Mouse (Mus musculus) forebrain, embryonic 12.5 days (tissue): ENCODE measurements around the gene Nmnat3. TPM values are rescaled to one million over a fixed set of nuclear protein-coding genes. Genes with fewer than 3 reads are reported as not detected.
A peak's percentile ranks its signal among the peaks of the same experiment; 100 is the strongest.

Experiments
- ATAC-seq: fragments of 200-750 bp; cut with Nextera tagmentation; 2 replicates; pipeline ENCODE4 v1.8.0; 2017; ENCODE audit warnings: moderate TSS enrichment; ENCODE audit not compliant: low FRiP score
- H3K27ac ChIP-seq: fragments of 300-500 bp; sonication (generic); 2 replicates; pipeline ENCODE4 v1.5.1; 2016; ENCODE audit warnings: mild to moderate bottlenecking
- H3K27me3 ChIP-seq: fragments of 300-500 bp; sonication (generic); 2 replicates; pipeline ENCODE4 v1.6.1; 2016; ENCODE audit warnings: mild to moderate bottlenecking
- H3K36me3 ChIP-seq: fragments of 300-500 bp; sonication (generic); replicated peaks from 2 replicates; pipeline ENCODE4 v1.6.1; 2016; ENCODE audit warnings: mild to moderate bottlenecking
- H3K4me1 ChIP-seq: fragments of 300-500 bp; sonication (generic); 2 replicates; pipeline ENCODE4 v1.6.1; 2016
- H3K4me2 ChIP-seq: fragments of 300-500 bp; sonication (generic); 2 replicates; pipeline ENCODE4 v1.6.1; 2016; ENCODE audit warnings: mild to moderate bottlenecking, moderate library complexity
- H3K4me3 ChIP-seq: fragments of 300-500 bp; sonication (generic); replicated peaks from 2 replicates; pipeline ENCODE4 v1.5.1; 2016; ENCODE audit warnings: mild to moderate bottlenecking
- H3K9ac ChIP-seq: fragments of 300-500 bp; sonication (generic); 2 replicates; pipeline ENCODE4 v1.6.1; 2016; ENCODE audit warnings: mild to moderate bottlenecking
- H3K9me3 ChIP-seq: fragments of 300-500 bp; sonication (generic); 2 replicates; pipeline ENCODE4 v1.6.1; 2016
- whole genome bisulfite sequencing: fragments of 180-500 bp; shearing (Covaris S2); methylation state at CpG from one replicate; pipeline ENCODE4 v1.1.7; 2016; 5-methylcytosine and 5-hydroxymethylcytosine counted together
- polyA plus RNA-seq: library from polyadenylated mRNA; unstranded; fragments of >200 nt; fragmentation: Nextera tagmentation; extraction: Ambion mirVana; gene quantifications from 2 replicates; pipeline ENCODE4 v1.2.1, GENCODE M21; 2016

The Nmnat3 gene
- polyA plus RNA-seq, 1 experiment from 2014 or later, result 2.4 TPM

DNA sequence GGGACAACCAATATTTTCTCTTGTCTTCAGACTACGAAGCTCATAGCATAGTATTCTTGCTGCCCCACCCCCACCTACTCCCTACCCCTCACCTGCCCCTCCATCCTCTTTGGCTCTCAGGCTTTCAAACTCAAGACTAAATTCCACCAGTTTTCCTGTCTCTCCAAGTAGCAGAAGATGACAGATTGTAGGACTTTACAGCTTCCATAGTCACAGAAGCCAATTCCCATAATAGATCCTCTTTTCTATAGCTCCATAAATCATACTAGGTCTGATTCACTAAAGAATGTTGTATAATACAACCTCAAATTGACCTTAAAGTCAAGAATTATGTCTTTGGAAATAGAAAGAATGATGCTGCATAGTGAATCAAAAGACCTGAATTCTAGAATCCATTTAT is 3.4 kb downstream of the Nmnat3 start:
- H3K27ac ChIP-seq, result no peak overlapping the region
- no peaks in the 10 kb centered on the region for H3K4me1 ChIP-seq
- ATAC-seq, result no peak
- H3K4me3 ChIP-seq, result no peak overlapping the region
- H3K27me3 ChIP-seq, result no peaks in the 10 kb centered on the region
- no peak overlapping the region for H3K4me2 ChIP-seq
- no peaks in the 10 kb centered on the region for H3K9me3 ChIP-seq
- no peak overlapping the region for H3K9ac ChIP-seq
- 71% methylated on average over 1 of the region's 1 CpGs for WGBS
- H3K36me3 ChIP-seq, result no peaks in the 10 kb centered on the region

DNA sequence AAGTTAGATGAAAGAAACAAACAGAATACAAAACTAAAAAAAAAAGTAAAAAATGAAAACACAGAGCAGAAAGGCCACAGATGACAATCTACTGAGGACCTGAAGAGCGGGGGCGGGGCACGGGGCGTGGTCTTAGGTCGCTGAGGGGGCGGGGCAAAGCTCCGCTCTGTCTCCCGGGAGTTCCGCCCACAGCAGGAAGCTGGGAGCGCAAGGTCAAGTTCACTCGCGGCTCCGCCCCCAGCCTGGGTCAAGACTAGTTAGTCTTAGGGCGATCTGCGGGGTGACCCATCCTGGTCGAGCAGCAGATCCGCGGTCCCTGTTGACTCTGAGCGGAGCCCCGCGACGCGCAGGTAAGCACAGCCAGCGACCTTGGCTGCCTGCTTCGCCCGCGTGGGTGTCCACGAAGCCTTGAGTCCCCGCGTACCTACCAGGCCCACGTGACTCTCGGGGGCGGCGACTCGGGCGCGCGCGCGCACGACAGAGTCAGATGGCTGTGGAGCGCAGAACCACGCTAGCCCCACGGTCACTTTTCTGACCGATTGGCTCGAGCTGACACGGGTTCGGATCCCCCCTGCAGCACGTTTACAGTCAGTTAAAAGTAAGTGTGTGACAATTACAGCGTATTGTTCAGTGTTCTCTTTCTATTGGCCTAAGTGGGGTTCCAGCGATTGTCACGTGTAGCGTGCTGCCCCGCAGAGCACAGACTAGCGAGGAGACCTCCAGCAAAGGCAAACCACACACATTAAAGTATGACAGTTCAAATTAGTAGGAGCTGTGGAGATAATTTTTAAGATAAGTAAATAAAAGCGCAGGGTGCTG is 9.4 kb downstream of the Nmnat3 start:
- Histone ChIP-seq H3K4me2 (peak overlapping the region; percentile 76), H3K9ac (peak overlapping the region; percentile 34), H3K27ac (peak overlapping the region; percentile 50; the same call in 1 of the 2 replicates), H3K27me3 (peaks cover 8% of the 10 kb centered on the region; the same call in 1 of the 2 replicates), H3K4me1 (peaks cover 11% of the 10 kb centered on the region), H3K9me3 (no peaks in the 10 kb centered on the region), H3K36me3 (no peaks in the 10 kb centered on the region), H3K4me3 (peak overlapping the region; percentile 57)
- WGBS, result 1% methylated on average over 56 of the region's 56 CpGs
- peak; percentile 81 for ATAC-seq

GRCm38 (mm10) chr9:98297234-98297936 is 10.2 kb downstream of the Nmnat3 start:
- peak overlapping the region; percentile 57 for H3K4me3 ChIP-seq
- ATAC-seq, result peak; percentile 42; the same call in 1 of the 2 replicates
- H3K27ac ChIP-seq, result no peak overlapping the region
- H3K9ac ChIP-seq, result no peak overlapping the region
- no peaks in the 10 kb centered on the region for H3K9me3 ChIP-seq
- no peaks in the 10 kb centered on the region for H3K36me3 ChIP-seq
- peak overlapping the region; percentile 76 for H3K4me2 ChIP-seq
- WGBS, result 21% methylated on average over 12 of the region's 12 CpGs
- H3K4me1 ChIP-seq, result peaks cover 11% of the 10 kb centered on the region
- H3K27me3 ChIP-seq, result peaks cover 8% of the 10 kb centered on the region; the same call in 1 of the 2 replicates

- Histone ChIP-seq H3K36me3 (no peaks in the 10 kb centered on the region), H3K9ac (no peak overlapping the region), H3K27ac (no peak overlapping the region), H3K9me3 (no peaks in the 10 kb centered on the region), H3K4me3 (no peak overlapping the region), H3K4me1 (peaks cover 11% of the 10 kb centered on the region), H3K4me2 (peak overlapping the region; percentile 76; the same call in 1 of the 2 replicates), H3K27me3 (peaks cover 8% of the 10 kb centered on the region; the same call in 1 of the 2 replicates)
- no peak for ATAC-seq
- 69% methylated on average over 6 of the region's 6 CpGs for WGBS
Observed at GRCm38 (mm10) chr9:98297937-98298595, 10.8 kb downstream of the Nmnat3 start.

DNA sequence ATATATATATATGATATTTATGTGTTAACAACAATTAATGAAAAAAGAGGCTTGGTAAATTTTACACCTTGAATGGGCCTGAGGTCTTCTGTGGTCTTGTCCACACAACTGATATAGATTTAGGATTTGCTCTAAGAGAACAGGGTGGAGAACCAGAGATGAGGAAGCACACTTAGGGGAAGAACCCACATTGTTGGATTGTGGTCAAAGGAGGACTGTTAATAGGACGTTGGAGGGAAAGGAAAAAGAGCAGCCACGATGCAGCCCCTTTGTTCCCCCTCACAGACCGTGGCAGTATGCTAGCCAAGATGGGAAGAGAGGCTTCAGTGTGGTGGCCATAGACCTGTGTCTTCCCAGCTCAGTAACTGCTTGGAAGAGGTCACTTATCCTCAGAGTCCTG is 11.5 kb downstream of the Nmnat3 start:
- H3K27me3 ChIP-seq, result peaks cover 8% of the 10 kb centered on the region; the same call in 1 of the 2 replicates
- H3K4me1 ChIP-seq, result peaks cover 11% of the 10 kb centered on the region
- H3K9ac ChIP-seq, result no peak overlapping the region
- H3K27ac ChIP-seq, result no peak overlapping the region
- H3K9me3 ChIP-seq, result no peaks in the 10 kb centered on the region
- H3K36me3 ChIP-seq, result no peaks in the 10 kb centered on the region
- 66% methylated on average over 3 of the region's 3 CpGs for WGBS
- no peak overlapping the region for H3K4me2 ChIP-seq
- ATAC-seq, result no peak
- H3K4me3 ChIP-seq, result no peak overlapping the region

DNA sequence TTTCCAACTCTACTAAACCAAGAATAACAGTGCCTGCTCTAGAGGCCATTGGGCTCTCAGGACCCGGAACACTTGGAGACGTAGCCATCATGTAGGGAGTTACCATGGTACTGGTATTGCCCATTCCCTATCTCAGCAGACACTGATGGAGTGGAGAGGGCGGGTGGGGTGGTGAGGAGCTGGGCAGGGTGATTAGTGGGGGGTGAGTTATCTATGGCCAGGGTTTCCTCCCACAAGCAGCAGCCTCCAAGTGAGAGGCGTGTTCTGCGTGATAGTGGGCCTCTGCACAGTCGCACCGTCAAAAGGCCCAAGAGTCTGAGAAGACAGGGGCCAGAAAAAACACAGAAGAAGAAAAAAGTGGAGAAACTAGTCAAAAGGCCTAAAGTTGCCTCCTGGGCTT is 12.0 kb downstream of the Nmnat3 start:
- H3K4me3 ChIP-seq, result no peak overlapping the region
- no peaks in the 10 kb centered on the region for H3K36me3 ChIP-seq

DNA sequence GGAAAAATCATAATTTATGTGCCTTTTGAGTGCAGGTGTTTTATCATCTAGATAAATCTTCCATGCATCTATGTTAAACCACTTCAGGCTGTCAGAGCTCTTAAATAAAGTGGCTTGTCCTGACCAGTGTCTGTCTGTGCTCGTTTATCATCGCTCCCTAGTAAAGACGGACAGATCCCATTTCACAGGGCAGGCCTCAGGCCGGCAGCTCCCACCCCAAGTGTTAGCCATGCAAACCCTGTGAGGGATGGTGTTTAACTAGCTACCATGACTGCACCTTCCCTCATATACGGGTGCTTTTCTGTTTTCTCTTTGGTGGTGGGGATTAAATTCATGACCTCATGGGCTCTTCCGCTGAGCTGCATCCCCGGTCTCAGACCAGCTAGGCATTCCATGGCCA is 13.3 kb downstream of the Nmnat3 start:
- H3K4me1 ChIP-seq, result peaks cover 11% of the 10 kb centered on the region
- H3K4me3 ChIP-seq, result no peak overlapping the region
- WGBS, result 85% methylated on average over 7 of the region's 7 CpGs
- H3K4me2 ChIP-seq, result no peak overlapping the region
- H3K36me3 ChIP-seq, result no peaks in the 10 kb centered on the region
- peaks cover 8% of the 10 kb centered on the region; the same call in 1 of the 2 replicates for H3K27me3 ChIP-seq
- ATAC-seq, result no peak
- H3K9me3 ChIP-seq, result no peaks in the 10 kb centered on the region
- H3K9ac ChIP-seq, result no peak overlapping the region
- H3K27ac ChIP-seq, result no peak overlapping the region

More for the DNA sequence above, 12.0 kb downstream of the Nmnat3 start:
- H3K27me3 ChIP-seq, result peaks cover 8% of the 10 kb centered on the region; the same call in 1 of the 2 replicates
- H3K27ac ChIP-seq, result no peak overlapping the region
- peaks cover 11% of the 10 kb centered on the region for H3K4me1 ChIP-seq
- ATAC-seq, result no peak
- H3K9ac ChIP-seq, result no peak overlapping the region
- no peaks in the 10 kb centered on the region for H3K9me3 ChIP-seq
- H3K4me2 ChIP-seq, result no peak overlapping the region
- 91% methylated on average over 7 of the region's 7 CpGs for WGBS

DNA sequence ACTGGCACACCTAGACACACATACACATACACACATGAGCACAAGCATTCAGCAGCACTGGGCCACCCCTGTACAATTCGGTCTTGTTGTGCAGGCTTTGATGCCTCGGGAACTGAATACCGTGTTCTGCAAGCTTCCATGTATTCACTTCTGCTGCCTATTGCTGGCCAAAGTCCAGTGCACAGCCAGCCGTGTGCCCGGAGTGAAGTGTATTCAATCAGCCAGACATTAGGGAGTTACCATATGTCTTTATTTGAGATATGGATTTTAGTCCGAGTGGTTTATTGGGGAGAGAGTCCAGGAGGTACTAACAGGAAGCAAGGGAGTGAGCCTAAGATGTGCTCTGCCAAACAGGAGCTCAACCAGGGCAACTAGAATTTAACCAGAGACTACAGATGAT is 19.8 kb downstream of the Nmnat3 start:
- Histone ChIP-seq H3K4me1 (no peaks in the 10 kb centered on the region), H3K27me3 (no peaks in the 10 kb centered on the region), H3K27ac (no peak overlapping the region), H3K36me3 (no peaks in the 10 kb centered on the region), H3K4me3 (no peak overlapping the region), H3K4me2 (no peak overlapping the region), H3K9me3 (no peaks in the 10 kb centered on the region), H3K9ac (no peak overlapping the region)
- 88% methylated on average over 6 of the region's 6 CpGs for WGBS
- no peak for ATAC-seq

DNA sequence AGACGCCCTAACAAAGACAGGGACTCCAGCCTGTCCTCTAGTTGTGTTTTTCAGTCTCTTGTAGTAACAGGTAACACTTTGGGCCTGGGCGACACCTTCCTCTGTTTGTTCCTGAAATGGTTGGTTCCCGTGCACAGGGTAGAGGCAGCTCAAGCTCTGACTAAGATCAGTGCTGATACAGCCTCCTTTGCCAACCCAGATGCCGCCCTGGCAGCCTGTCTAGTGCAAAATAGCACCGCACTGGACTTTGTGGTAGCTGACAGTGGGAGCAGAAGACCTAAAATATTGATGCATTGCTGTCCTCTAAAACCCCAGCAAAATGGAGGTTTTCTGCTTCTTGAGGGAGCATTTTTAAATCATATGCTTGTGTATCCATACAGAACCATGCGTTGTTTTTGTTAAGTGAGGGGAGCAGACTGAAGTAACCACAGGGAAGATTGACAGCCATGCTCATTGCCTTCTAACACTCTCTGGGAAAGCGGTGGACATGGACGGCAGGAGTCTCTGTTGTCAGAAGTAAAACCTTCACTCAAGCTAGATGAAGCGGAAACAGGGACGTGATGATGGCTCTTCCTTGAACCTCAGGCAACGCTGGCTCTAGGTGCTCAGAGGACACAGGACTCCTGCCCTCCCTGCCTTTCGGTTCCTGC is 24.2 kb downstream of the Nmnat3 start:
- 84% methylated on average over 12 of the region's 12 CpGs for WGBS
- no peak for ATAC-seq
- no peaks in the 10 kb centered on the region for H3K36me3 ChIP-seq
- H3K4me3 ChIP-seq, result no peak overlapping the region
- no peaks in the 10 kb centered on the region for H3K4me1 ChIP-seq
- no peak overlapping the region for H3K4me2 ChIP-seq
- no peak overlapping the region for H3K27ac ChIP-seq
- no peaks in the 10 kb centered on the region for H3K9me3 ChIP-seq
- H3K9ac ChIP-seq, result no peak overlapping the region
- H3K27me3 ChIP-seq, result no peaks in the 10 kb centered on the region

DNA sequence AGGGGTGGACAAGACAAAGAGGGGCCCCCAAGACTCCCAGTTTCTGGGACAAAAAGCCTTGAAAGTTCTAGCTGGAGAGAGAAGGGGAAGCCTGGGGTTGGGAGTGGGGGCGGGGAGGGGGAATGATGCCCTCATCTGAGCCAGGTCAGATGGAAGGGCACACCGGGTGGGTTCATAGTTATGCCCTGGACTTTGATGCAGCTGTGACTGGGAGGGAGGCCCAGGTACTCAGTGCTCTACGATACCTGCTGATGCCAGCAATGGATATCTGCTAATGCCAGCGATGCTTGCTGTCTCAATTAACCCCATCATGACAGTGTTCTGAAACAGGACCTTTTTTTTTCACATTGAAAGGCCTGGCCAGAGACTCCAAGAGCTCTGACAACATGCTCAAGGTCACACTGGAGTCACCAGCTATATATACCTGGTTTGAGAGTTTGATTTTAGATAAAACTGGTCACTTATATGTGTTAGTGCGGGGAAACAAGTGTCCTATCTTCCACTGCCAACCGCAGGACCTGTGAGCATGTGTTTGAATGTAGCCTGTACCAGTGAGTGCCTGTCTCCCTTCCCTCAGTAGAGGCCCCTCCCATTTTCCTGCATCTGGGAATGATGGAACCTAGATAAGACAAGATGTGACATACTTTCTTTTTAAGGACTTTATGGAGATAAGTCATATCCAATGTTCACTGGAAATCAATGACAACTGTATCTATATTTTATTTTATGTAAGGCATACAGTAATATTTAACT is 25.6 kb downstream of the Nmnat3 start:
- ATAC-seq, result no peak
- Histone ChIP-seq H3K9ac (no peak overlapping the region), H3K4me2 (no peak overlapping the region), H3K9me3 (no peaks in the 10 kb centered on the region), H3K4me1 (no peaks in the 10 kb centered on the region), H3K4me3 (no peak overlapping the region), H3K27me3 (no peaks in the 10 kb centered on the region), H3K36me3 (no peaks in the 10 kb centered on the region), H3K27ac (no peak overlapping the region)
- 89% methylated on average over 6 of the region's 6 CpGs for WGBS

GRCm38 (mm10) chr9:98313587-98313986 is 26.4 kb downstream of the Nmnat3 start:
- Histone ChIP-seq H3K4me1 (no peaks in the 10 kb centered on the region), H3K27ac (no peak overlapping the region), H3K36me3 (no peaks in the 10 kb centered on the region), H3K4me3 (no peak overlapping the region), H3K9ac (no peak overlapping the region), H3K27me3 (no peaks in the 10 kb centered on the region), H3K4me2 (no peak overlapping the region), H3K9me3 (no peaks in the 10 kb centered on the region)
- no peak for ATAC-seq
- 84% methylated on average over 6 of the region's 6 CpGs for WGBS
